Mouse (Mus musculus): ENCODE data around the gene Bri3. TPM values are rescaled to one million over a fixed set of nuclear protein-coding genes. Genes with fewer than 3 reads are reported as not detected.
"Not testable (repeated sequence)": the region's sequence is repeated elsewhere in the genome, so short reads cannot be mapped to it uniquely, and the experiment has no call there.

Gene Bri3
- total RNA-seq, 4 experiments from 2014 or later: 148 to 170 (median 156) TPM

GRCm38 (mm10) chr5:144289769-144290440, 45.7 kb downstream of the Bri3 start:
- DNase-seq (ENCODE audit: low spot score): peak; percentile 45

- DNase-seq (ENCODE audit: low spot score): no peak
Measured at GRCm38 (mm10) chr5:144294908-144295307, 50.7 kb downstream of the Bri3 start.

GRCm38 (mm10) chr5:144295357-144295756, 51.1 kb downstream of the Bri3 start:
- DNase-seq (ENCODE audit: low spot score): no peak

- DNase-seq (ENCODE audit: low spot score): no peak
Measured at GRCm38 (mm10) chr5:144296090-144296604, 51.9 kb downstream of the Bri3 start.

GRCm38 (mm10) chr5:144303071-144303470, 58.8 kb downstream of the Bri3 start:
- no peak for DNase-seq (ENCODE audit: low spot score)

- DNase-seq (ENCODE audit: low spot score): no peak
Measured at GRCm38 (mm10) chr5:144308929-144309328, 64.7 kb downstream of the Bri3 start.

- no peak for DNase-seq (ENCODE audit: low spot score)
Measured at GRCm38 (mm10) chr5:144312183-144312582, 67.9 kb downstream of the Bri3 start.

GRCm38 (mm10) chr5:144313335-144313734, 69.1 kb downstream of the Bri3 start:
- no peak for DNase-seq (ENCODE audit: low spot score)

- no peak for DNase-seq (ENCODE audit: low spot score)
Measured at GRCm38 (mm10) chr5:144314731-144315494, 70.7 kb downstream of the Bri3 start.

- DNase-seq (ENCODE audit: low spot score): no peak
Measured at GRCm38 (mm10) chr5:144316442-144316841, 72.2 kb downstream of the Bri3 start.

GRCm38 (mm10) chr5:144317426-144317825, 73.2 kb downstream of the Bri3 start:
- no peak for DNase-seq (ENCODE audit: low spot score)

- DNase-seq (ENCODE audit: low spot score): no peak
Measured at GRCm38 (mm10) chr5:144318286-144318685, 74.0 kb downstream of the Bri3 start.

GRCm38 (mm10) chr5:144321681-144322080, 77.4 kb downstream of the Bri3 start:
- peak; percentile 30 for DNase-seq (ENCODE audit: low spot score)

- no peak for DNase-seq (ENCODE audit: low spot score)
Measured at GRCm38 (mm10) chr5:144322717-144323116, 78.5 kb downstream of the Bri3 start.

GRCm38 (mm10) chr5:144334010-144334409, 89.8 kb downstream of the Bri3 start:
- DNase-seq (ENCODE audit: low spot score): no peak

GRCm38 (mm10) chr5:144335357-144335756, 91.1 kb downstream of the Bri3 start:
- DNase-seq (ENCODE audit: low spot score): not testable (repeated sequence)

GRCm38 (mm10) chr5:144338787-144339186, 94.5 kb downstream of the Bri3 start:
- DNase-seq (ENCODE audit: low spot score): no peak

GRCm38 (mm10) chr5:144341085-144341484, 96.8 kb downstream of the Bri3 start:
- DNase-seq (ENCODE audit: low spot score): no peak

GRCm38 (mm10) chr5:144344592-144344991, 100.4 kb downstream of the Bri3 start:
- no peak for DNase-seq (ENCODE audit: low spot score)

- DNase-seq (ENCODE audit: low spot score): no peak
Measured at GRCm38 (mm10) chr5:144351185-144351584, 106.9 kb downstream of the Bri3 start.

GRCm38 (mm10) chr5:144352250-144353047, 108.2 kb downstream of the Bri3 start:
- no peak for DNase-seq (ENCODE audit: low spot score)

Measured in heart, adult 8-10 months (tissue).